Mouse (Mus musculus) forebrain, embryonic 14.5 days (tissue): ENCODE data around the gene Zbed6. TPM values are rescaled to one million over a fixed set of nuclear protein-coding genes. Genes with fewer than 3 reads are reported as not detected.
"Not testable (repeated sequence)": the region's sequence is repeated elsewhere in the genome, so short reads cannot be mapped to it uniquely, and the experiment has no call there.

Source experiments
- ATAC-seq: fragments of 200-750 bp; cut with Nextera tagmentation; 2 replicates; pipeline ENCODE4 v1.8.0; 2017; ENCODE audit warnings: mild to moderate bottlenecking, moderate library complexity
- DNase-seq: peaks from one replicate; pipeline ENCODE4 v3.0.0-alpha.2; 2015; ENCODE audit warnings: low spot score
- H3K27ac ChIP-seq: fragments of 300-500 bp; sonication (generic); 2 replicates; pipeline ENCODE4 v1.5.1; 2014; ENCODE audit warnings: low read depth, mild to moderate bottlenecking, control low read depth, low read length, moderate library complexity
- H3K27me3 ChIP-seq: fragments of 300-500 bp; sonication (generic); replicated peaks from 2 replicates; pipeline ENCODE4 v1.6.1; 2014; ENCODE audit warnings: low read length, control low read depth, mixed read lengths; ENCODE audit not compliant: control insufficient read depth, insufficient read depth
- H3K36me3 ChIP-seq: fragments of 300-500 bp; sonication (generic); 2 replicates; pipeline ENCODE4 v1.6.1; 2014; ENCODE audit warnings: low read length, control low read depth; ENCODE audit not compliant: control insufficient read depth, insufficient read depth
- H3K4me1 ChIP-seq: fragments of 300-500 bp; sonication (generic); 2 replicates; pipeline ENCODE4 v1.6.1; 2014; ENCODE audit warnings: antibody characterized with exemption, low read length, control low read depth; ENCODE audit not compliant: control insufficient read depth, insufficient read depth
- H3K4me2 ChIP-seq: fragments of 300-500 bp; sonication (generic); 2 replicates; pipeline ENCODE4 v1.6.1; 2014; ENCODE audit warnings: mild to moderate bottlenecking, control low read depth, low read length
- H3K4me3 ChIP-seq: fragments of 300-500 bp; sonication (generic); 2 replicates; pipeline ENCODE4 v1.5.1; 2014; ENCODE audit warnings: low read depth, low read length, control low read depth
- H3K9ac ChIP-seq: fragments of 300-500 bp; sonication (generic); 2 replicates; pipeline ENCODE4 v1.6.1; 2014; ENCODE audit warnings: mild to moderate bottlenecking, low read length, control low read depth, moderate library complexity
- H3K9me3 ChIP-seq: fragments of 300-500 bp; sonication (generic); replicated peaks from 2 replicates; pipeline ENCODE4 v1.6.1; 2016; ENCODE audit warnings: low read length, control low read depth, mixed read lengths; ENCODE audit not compliant: control insufficient read depth
- WGBS: fragments of 180-500 bp; shearing (Covaris S2); extraction: QIAGEN DNeasy Blood & Tissue Kit; methylation state at CpG from one replicate; pipeline ENCODE4 v1.1.7; 2014; 5-methylcytosine and 5-hydroxymethylcytosine counted together
- polyA plus RNA-seq: library from polyadenylated mRNA; unstranded; fragments of >200 nt; fragmentation: Nextera tagmentation; extraction: Ambion mirVana; gene quantifications from 2 replicates; pipeline ENCODE4 v1.2.1, GENCODE M21; 2014

Zbed6 gene
- not detected in 2 replicates for polyA plus RNA-seq

DNA sequence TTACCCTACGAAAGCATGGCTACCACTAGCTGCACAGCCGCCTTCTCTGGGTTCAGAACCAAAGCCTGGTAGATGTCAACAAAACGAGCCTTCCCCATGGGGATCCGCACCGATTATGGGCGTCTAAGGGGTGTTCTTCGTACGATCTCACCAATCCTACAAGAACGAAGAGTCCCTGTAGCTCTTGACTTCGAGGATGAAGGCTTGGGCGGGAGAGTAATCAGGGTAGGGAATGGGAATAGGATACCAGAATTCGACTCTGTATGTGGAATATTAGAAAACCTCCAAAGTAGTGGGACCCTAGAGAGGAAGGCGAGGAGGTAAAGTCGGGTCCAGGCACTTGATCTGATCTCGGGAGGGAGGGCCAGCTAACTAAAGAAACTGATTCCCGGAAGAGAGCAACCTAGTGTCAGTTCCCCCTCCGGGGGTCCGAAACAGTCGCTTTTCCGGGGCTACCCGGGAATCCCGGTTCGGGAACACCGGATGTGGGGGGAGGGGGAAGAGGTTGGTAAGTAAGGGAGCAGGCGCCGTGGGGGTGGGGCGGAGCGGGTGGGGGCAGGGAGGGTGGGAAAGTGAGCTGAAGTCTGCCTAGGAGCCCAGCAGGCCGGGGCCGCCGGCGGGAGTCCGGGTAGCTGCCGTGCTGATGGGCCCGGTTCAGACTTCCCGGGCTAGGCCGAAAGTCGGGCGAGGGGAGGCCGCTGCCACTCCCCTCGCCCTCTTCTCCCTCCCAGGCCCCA is at the start of gene Zbed6:
TSS of gene Zbed6 (minus strand) at position 420 of the 737 bp plus-strand sequence.
- Histone ChIP-seq H3K4me2 (peak within 1 kb of the TSS; percentile 84), H3K27ac (peak within 1 kb of the TSS; percentile 93), H3K36me3 (peaks cover 23% of the 10 kb centered on the region), H3K4me3 (peak within 1 kb of the TSS; percentile 73), H3K9ac (peak within 1 kb of the TSS; percentile 82), H3K27me3 (no peaks in the 10 kb centered on the region), H3K4me1 (peaks cover 33% of the 10 kb centered on the region), H3K9me3 (no peaks in the 10 kb centered on the region)
- 2% methylated on average over 41 of the region's 41 CpGs for WGBS
- peak; percentile 72 for DNase-seq
- ATAC-seq, result peak; percentile 84

- Histone ChIP-seq H3K27ac (no peak overlapping the region), H3K36me3 (peaks cover 10% of the 10 kb centered on the region; the same call in 1 of the 2 replicates), H3K4me3 (no peak overlapping the region), H3K27me3 (no peaks in the 10 kb centered on the region), H3K4me1 (peaks cover 2% of the 10 kb centered on the region; the same call in 1 of the 2 replicates), H3K9me3 (no peaks in the 10 kb centered on the region), H3K9ac (no peak overlapping the region), H3K4me2 (no peak overlapping the region)
- ATAC-seq, result no peak
- no peak for DNase-seq
- WGBS, result 86% methylated on average over 3 of the region's 3 CpGs
These were observed 48.6 kb upstream of the Zbed6 start for GRCm38 (mm10) chr1:133709292-133709691.

DNA sequence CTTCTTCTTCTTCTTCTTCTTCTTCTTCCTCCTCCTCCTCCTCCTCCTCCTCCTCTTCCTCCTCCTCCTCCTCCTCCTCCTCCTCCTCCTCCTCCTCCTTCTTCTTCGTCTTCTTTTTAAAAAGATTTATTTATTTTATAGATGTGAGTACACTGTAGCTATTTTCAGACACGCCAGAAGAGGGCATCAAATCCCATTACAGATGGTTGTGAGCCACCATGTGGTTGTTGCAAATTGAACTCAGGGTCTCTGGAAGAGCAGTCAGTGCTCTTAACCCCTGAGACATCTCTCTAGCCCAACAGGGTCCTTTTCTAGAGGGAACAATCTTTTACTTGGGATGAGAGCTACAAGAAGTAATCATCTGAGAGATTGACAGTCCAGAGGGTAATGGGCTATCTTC is 41.1 kb upstream of the Zbed6 start:
- H3K36me3 ChIP-seq, H3K9me3 ChIP-seq, H3K4me1 ChIP-seq, H3K27ac ChIP-seq, H3K27me3 ChIP-seq, H3K4me2 ChIP-seq, H3K9ac ChIP-seq, H3K4me3 ChIP-seq, ATAC-seq: not testable (repeated sequence)
- 18% methylated on average over 1 of the region's 2 CpGs for WGBS
- peak; percentile 19 for DNase-seq

GRCm38 (mm10) chr1:133697935-133698620 is 37.4 kb upstream of the Zbed6 start:
- WGBS, result 91% methylated on average over 12 of the region's 12 CpGs
- no peaks in the 10 kb centered on the region for H3K27me3 ChIP-seq
- H3K36me3 ChIP-seq, result no peaks in the 10 kb centered on the region
- no peak overlapping the region for H3K27ac ChIP-seq
- DNase-seq (no peak), ATAC-seq (no peak)
- no peak overlapping the region for H3K9ac ChIP-seq
- no peak overlapping the region for H3K4me2 ChIP-seq
- H3K9me3 ChIP-seq, result no peaks in the 10 kb centered on the region
- H3K4me3 ChIP-seq, result no peak overlapping the region
- H3K4me1 ChIP-seq, result no peaks in the 10 kb centered on the region

- Histone ChIP-seq H3K9me3 (no peaks in the 10 kb centered on the region), H3K4me1 (no peaks in the 10 kb centered on the region), H3K27me3 (no peaks in the 10 kb centered on the region), H3K4me2 (no peak overlapping the region), H3K4me3 (no peak overlapping the region), H3K36me3 (no peaks in the 10 kb centered on the region), H3K9ac (no peak overlapping the region), H3K27ac (0 out of 2 replicates have a peak overlapping the region, but pooled peaks have one; percentile 5)
- peak; percentile 60 for DNase-seq
- WGBS, result 7% methylated on average over 7 of the region's 7 CpGs
- peak; percentile 37; the same call in 1 of the 2 replicates for ATAC-seq
These were observed 35.2 kb upstream of the Zbed6 start for GRCm38 (mm10) chr1:133695901-133696300.

GRCm38 (mm10) chr1:133694876-133695275 is 34.2 kb upstream of the Zbed6 start:
- ATAC-seq, result no peak
- Histone ChIP-seq H3K4me2 (no peak overlapping the region), H3K27me3 (no peaks in the 10 kb centered on the region), H3K27ac (no peak overlapping the region), H3K4me3 (no peak overlapping the region), H3K36me3 (no peaks in the 10 kb centered on the region), H3K4me1 (no peaks in the 10 kb centered on the region), H3K9me3 (no peaks in the 10 kb centered on the region), H3K9ac (no peak overlapping the region)
- DNase-seq, result no peak
- WGBS, result 100% methylated on average over 1 of the region's 1 CpGs

GRCm38 (mm10) chr1:133694301-133694700 is 33.6 kb upstream of the Zbed6 start:
- DNase-seq (no peak), ATAC-seq (no peak)
- H3K4me1 ChIP-seq, result no peaks in the 10 kb centered on the region
- no peak overlapping the region for H3K27ac ChIP-seq
- 7% methylated on average over 1 of the region's 1 CpGs for WGBS
- no peak overlapping the region for H3K4me2 ChIP-seq
- H3K9ac ChIP-seq, result no peak overlapping the region
- no peaks in the 10 kb centered on the region for H3K27me3 ChIP-seq
- H3K4me3 ChIP-seq, result no peak overlapping the region
- H3K9me3 ChIP-seq, result no peaks in the 10 kb centered on the region
- no peaks in the 10 kb centered on the region for H3K36me3 ChIP-seq

GRCm38 (mm10) chr1:133693536-133694114 is 32.9 kb upstream of the Zbed6 start:
- Histone ChIP-seq H3K36me3 (no peaks in the 10 kb centered on the region), H3K9me3 (no peaks in the 10 kb centered on the region), H3K4me3 (no peak overlapping the region), H3K9ac (no peak overlapping the region), H3K27ac (no peak overlapping the region), H3K4me2 (no peak overlapping the region), H3K27me3 (no peaks in the 10 kb centered on the region), H3K4me1 (no peaks in the 10 kb centered on the region)
- DNase-seq (no peak), ATAC-seq (no peak)
- WGBS, result 64% methylated on average over 11 of the region's 11 CpGs

DNA sequence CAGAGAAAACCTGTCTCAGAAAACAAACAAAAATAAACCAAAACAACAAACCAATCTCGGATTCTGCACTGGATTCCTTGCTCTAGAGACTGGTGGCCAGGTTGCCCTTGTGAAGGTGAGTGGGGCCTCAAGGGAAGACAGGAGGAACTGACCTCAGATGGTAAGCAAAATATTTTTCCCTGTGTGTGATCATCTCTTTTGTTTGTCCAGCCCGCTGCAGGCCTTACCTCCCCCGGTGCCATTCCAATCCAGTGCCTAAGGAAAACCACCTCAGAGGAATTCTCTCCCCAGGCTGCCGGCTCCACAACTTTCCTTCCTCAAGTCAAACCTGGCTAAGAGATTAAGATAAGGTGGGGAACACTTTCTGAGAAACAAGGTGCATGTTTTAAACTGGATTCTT is 31.5 kb upstream of the Zbed6 start:
- H3K4me3 ChIP-seq, result no peak overlapping the region
- WGBS, result 41% methylated on average over 4 of the region's 4 CpGs
- no peaks in the 10 kb centered on the region for H3K9me3 ChIP-seq

More for the DNA sequence above, 31.5 kb upstream of the Zbed6 start:
- no peak overlapping the region for H3K9ac ChIP-seq
- H3K4me2 ChIP-seq, result no peak overlapping the region
- no peaks in the 10 kb centered on the region for H3K4me1 ChIP-seq
- H3K27ac ChIP-seq, result no peak overlapping the region
- H3K27me3 ChIP-seq, result no peaks in the 10 kb centered on the region
- DNase-seq (no peak), ATAC-seq (no peak)
- H3K36me3 ChIP-seq, result no peaks in the 10 kb centered on the region
